26 mouse cellular contexts compared by ENCODE assay signal in the genomic region with DNA sequence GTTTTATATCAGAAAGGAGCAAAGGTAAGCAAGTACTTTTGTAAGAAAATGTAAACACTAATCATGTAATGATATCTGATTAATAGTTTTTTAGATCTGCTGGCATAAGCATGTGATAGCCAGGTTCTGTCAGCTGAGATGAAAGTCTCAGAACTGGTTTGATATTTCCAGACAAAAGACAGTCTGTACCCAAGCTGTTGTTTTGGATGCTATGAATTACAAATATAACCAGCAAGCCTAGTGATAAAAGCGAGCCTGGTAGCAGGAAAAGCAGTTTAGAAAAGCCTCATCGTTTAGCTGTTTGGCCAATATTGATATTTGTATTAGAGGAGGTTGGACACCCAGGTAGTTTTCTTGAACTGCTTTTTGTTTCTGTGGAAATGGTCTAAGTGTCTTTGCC.
"Had no signal": no experiment of that assay in that cellular context is flagged by ENCODE, and none has a peak within 500 bp of the region (broad histone marks: within the 10 kb centered on the region; RNA-seq: fewer than 3 reads in every experiment).

No protein-coding gene starts in this region.

- H3K36me3 ChIP-seq: heart, embryonic 10.5 days; heart, embryonic 12.5 days; hindbrain, embryonic 10.5 days; hindbrain, embryonic 12.5 days; intestine, embryonic 15.5 days; limb, embryonic 13.5 days; limb, embryonic 15.5 days; liver, embryonic 12.5 days had no signal

- H3K9ac ChIP-seq: heart, embryonic 12.5 days; hindbrain, embryonic 12.5 days; hindbrain, embryonic 14.5 days; intestine, embryonic 15.5 days; limb, embryonic 13.5 days; limb, embryonic 15.5 days; liver, embryonic 12.5 days; liver, embryonic 14.5 days had no signal

- H3K4me1 ChIP-seq: heart, embryonic 10.5 days; heart, embryonic 12.5 days; hindbrain, embryonic 10.5 days; hindbrain, embryonic 12.5 days; intestine, embryonic 15.5 days; limb, embryonic 13.5 days; limb, embryonic 15.5 days; liver, embryonic 12.5 days had no signal

- H3K4me2 ChIP-seq: heart, embryonic 12.5 days; hindbrain, embryonic 12.5 days; hindbrain, embryonic 14.5 days; intestine, embryonic 15.5 days; limb, embryonic 13.5 days; limb, embryonic 15.5 days; liver, embryonic 12.5 days had no signal

- DNase-seq: gastrocnemius, adult 2 months; gastrocnemius, postnatal 10 days; gastrocnemius, postnatal 25 days; heart, adult 18-20 months; heart, postnatal 10 days; heart, postnatal 4 days; kidney, adult 18-20 months; kidney, adult 8-10 months; kidney, postnatal 10 days; kidney, postnatal 25 days; kidney, postnatal 4 days; left cerebral cortex, postnatal 4 days; lung, adult 18-20 months had no signal

- H3K27me3 ChIP-seq: heart, embryonic 12.5 days; hindbrain, embryonic 12.5 days; intestine, embryonic 15.5 days; limb, embryonic 13.5 days; limb, embryonic 15.5 days; liver, embryonic 12.5 days had no signal

- H3K27ac ChIP-seq: gastrocnemius, adult 2 months; heart, embryonic 10.5 days; hindbrain, embryonic 10.5 days; hindbrain, embryonic 12.5 days; hindbrain, embryonic 14.5 days; intestine, embryonic 15.5 days; limb, embryonic 13.5 days; limb, embryonic 15.5 days; liver, embryonic 12.5 days; liver, embryonic 14.5 days had no signal

- H3K9me3 ChIP-seq: heart, embryonic 10.5 days; heart, embryonic 12.5 days; hindbrain, embryonic 10.5 days; hindbrain, embryonic 12.5 days; intestine, embryonic 15.5 days; limb, embryonic 13.5 days; limb, embryonic 15.5 days; liver, embryonic 12.5 days had no signal

- H3K4me3 ChIP-seq: gastrocnemius, adult 2 months; heart, embryonic 10.5 days; heart, embryonic 12.5 days; hindbrain, embryonic 10.5 days; hindbrain, embryonic 12.5 days; intestine, embryonic 15.5 days; limb, embryonic 13.5 days; limb, embryonic 15.5 days; liver, embryonic 12.5 days had no signal

- ATAC-seq: hindbrain, embryonic 16.5 days; inflammation-experienced regulatory T-cells, adult 6 months; intestine, embryonic 15.5 days; intestine, postnatal 0 days; liver, embryonic 12.5 days had no signal
